Mouse (Mus musculus) heart, embryonic 16.5 days (tissue): ENCODE measurements at regions not wholly inside any gene's neighbourhood (a gene's known extent, or its start where the extent isn't known, plus 50 kb on each side); places are given as distances from the start of the nearest gene placed in this dataset.

Source experiments
- ATAC-seq: fragments of 200-750 bp; cut with Nextera tagmentation; replicated peaks from 2 replicates; pipeline ENCODE4 v1.8.0; 2017; ENCODE audit warnings: moderate number of reproducible peaks; ENCODE audit not compliant: insufficient read depth, low FRiP score; ENCODE audit errors: extremely low read depth
- H3K27ac ChIP-seq: fragments of 300-500 bp; sonication (generic); 2 replicates; pipeline ENCODE4 v1.5.1; 2014; ENCODE audit warnings: mild to moderate bottlenecking, low read length, control low read depth, moderate library complexity
- H3K27me3 ChIP-seq: fragments of 300-500 bp; sonication (generic); 2 replicates; pipeline ENCODE4 v1.6.1; 2014; ENCODE audit warnings: low read length, mixed read lengths; ENCODE audit not compliant: control insufficient read depth, insufficient read depth
- H3K36me3 ChIP-seq: fragments of 300-500 bp; sonication (generic); 2 replicates; pipeline ENCODE4 v1.6.1; 2014; ENCODE audit not compliant: control insufficient read depth, insufficient read depth
- H3K4me1 ChIP-seq: fragments of 300-500 bp; sonication (generic); 2 replicates; pipeline ENCODE4 v1.6.1; 2014; ENCODE audit warnings: low read length, mixed read lengths; ENCODE audit not compliant: control insufficient read depth, insufficient read depth
- H3K4me2 ChIP-seq: fragments of 300-500 bp; sonication (generic); 2 replicates; pipeline ENCODE4 v1.6.1; 2014; ENCODE audit warnings: low read depth, mild to moderate bottlenecking, control low read depth, low read length
- H3K4me3 ChIP-seq: fragments of 300-500 bp; sonication (generic); 2 replicates; pipeline ENCODE4 v1.5.1; 2014; ENCODE audit warnings: mild to moderate bottlenecking, control low read depth, low read length
- H3K9ac ChIP-seq: fragments of 300-500 bp; sonication (generic); 2 replicates; pipeline ENCODE4 v1.6.1; 2014; ENCODE audit warnings: low read length, control low read depth
- H3K9me3 ChIP-seq: fragments of 300-500 bp; sonication (generic); replicated peaks from 2 replicates; pipeline ENCODE4 v1.6.1; 2016; ENCODE audit warnings: low read length; ENCODE audit not compliant: control insufficient read depth
- WGBS: fragments of 180-500 bp; shearing (Covaris S2); extraction: QIAGEN DNeasy Blood & Tissue Kit; methylation state at CpG from one replicate; pipeline ENCODE4 v1.1.7; 2014; 5-methylcytosine and 5-hydroxymethylcytosine counted together

DNA sequence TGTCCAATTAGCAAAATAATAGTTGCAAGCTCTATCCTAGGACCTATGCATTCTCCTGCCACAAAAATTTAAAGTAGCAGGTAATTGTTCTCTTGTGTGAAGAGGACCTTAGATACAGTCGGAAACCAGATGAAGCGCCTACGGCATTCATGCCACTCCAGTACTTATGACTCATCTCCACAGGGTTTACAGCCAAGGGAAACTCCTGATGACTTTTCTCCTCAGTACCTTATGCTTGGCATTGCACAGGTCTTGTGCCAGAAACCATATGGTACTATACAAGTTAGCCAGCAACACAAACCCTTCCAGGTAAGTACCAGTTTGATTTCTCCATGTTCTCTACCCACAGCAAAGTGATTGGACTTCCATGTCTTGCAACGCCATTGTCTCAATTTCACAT lies 606.3 kb upstream of the Dmac1 start:
- H3K27ac ChIP-seq = no peak overlapping the region
- H3K9me3 ChIP-seq = no peaks in the 10 kb centered on the region
- WGBS = 87% methylated on average over 4 of the region's 4 CpGs
- no peak overlapping the region for H3K9ac ChIP-seq
- no peaks in the 10 kb centered on the region for H3K4me1 ChIP-seq
- no peaks in the 10 kb centered on the region for H3K27me3 ChIP-seq
- ATAC-seq = no peak
- H3K4me2 ChIP-seq = no peak overlapping the region
- H3K36me3 ChIP-seq = no peaks in the 10 kb centered on the region
- H3K4me3 ChIP-seq = no peak overlapping the region

DNA sequence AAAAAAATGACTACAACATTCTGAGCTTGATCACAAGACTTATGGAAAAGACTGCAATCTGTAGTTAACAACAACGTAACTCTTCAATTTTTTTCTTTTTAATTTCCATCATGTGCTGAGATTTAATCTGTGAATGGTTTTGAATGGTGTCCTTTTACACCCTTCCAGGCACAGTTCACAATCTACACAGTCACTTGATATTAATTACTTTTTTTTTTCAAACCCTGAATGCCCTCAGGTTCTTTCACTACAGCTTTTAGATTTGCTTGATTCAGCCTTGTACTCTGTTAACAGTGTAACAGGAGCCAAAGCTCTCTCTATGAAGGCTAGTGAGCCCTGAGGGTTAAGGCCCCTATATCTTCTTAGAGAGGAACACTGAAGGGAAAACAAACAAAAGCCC lies 591.7 kb upstream of the Dmac1 start:
- H3K27ac ChIP-seq = no peak overlapping the region
- H3K4me2 ChIP-seq = no peak overlapping the region
- ATAC-seq = no peak
- H3K9ac ChIP-seq = no peak overlapping the region
- WGBS = 88% methylated on average over 1 of the region's 1 CpGs
- H3K4me3 ChIP-seq = no peak overlapping the region
- H3K36me3 ChIP-seq = no peaks in the 10 kb centered on the region
- no peaks in the 10 kb centered on the region for H3K4me1 ChIP-seq
- H3K9me3 ChIP-seq = no peaks in the 10 kb centered on the region
- H3K27me3 ChIP-seq = no peaks in the 10 kb centered on the region

DNA sequence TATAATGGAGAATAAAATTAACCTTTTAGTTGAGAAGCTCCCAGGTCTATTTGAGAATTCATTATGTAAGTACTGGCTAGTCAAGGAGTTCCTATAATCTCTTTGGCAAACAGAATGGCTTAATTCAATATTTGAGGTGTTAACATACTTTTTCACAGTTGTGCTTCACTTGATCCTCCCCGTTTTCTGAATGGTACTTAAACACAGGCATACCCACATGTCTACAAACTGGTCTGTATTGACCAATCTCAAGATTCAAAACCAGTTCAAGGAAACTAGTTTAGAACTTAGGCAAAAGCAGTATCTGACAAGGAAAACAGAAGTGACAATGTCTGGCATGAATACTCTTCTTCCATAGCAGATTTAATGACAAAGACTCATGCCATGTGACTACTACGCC lies 583.0 kb upstream of the Dmac1 start:
- no peaks in the 10 kb centered on the region for H3K4me1 ChIP-seq
- H3K9me3 ChIP-seq = no peaks in the 10 kb centered on the region
- no peaks in the 10 kb centered on the region for H3K36me3 ChIP-seq
- no peak overlapping the region for H3K4me2 ChIP-seq
- no peak overlapping the region for H3K9ac ChIP-seq
- no peak overlapping the region for H3K4me3 ChIP-seq
- WGBS = 79% methylated on average over 2 of the region's 2 CpGs
- H3K27me3 ChIP-seq = no peaks in the 10 kb centered on the region
- no peak overlapping the region for H3K27ac ChIP-seq
- ATAC-seq = no peak

GRCm38 (mm10) chr4:75857769-75858408 lies 579.8 kb upstream of the Dmac1 start:
- no peak for ATAC-seq
- no peaks in the 10 kb centered on the region for H3K4me1 ChIP-seq
- H3K4me2 ChIP-seq = no peak overlapping the region
- no peaks in the 10 kb centered on the region for H3K27me3 ChIP-seq
- H3K4me3 ChIP-seq = no peak overlapping the region
- WGBS = 65% methylated on average over 2 of the region's 2 CpGs
- no peak overlapping the region for H3K9ac ChIP-seq
- no peaks in the 10 kb centered on the region for H3K36me3 ChIP-seq
- no peak overlapping the region for H3K27ac ChIP-seq
- H3K9me3 ChIP-seq = no peaks in the 10 kb centered on the region

GRCm38 (mm10) chr4:75855688-75856296 lies 577.7 kb upstream of the Dmac1 start:
- no peaks in the 10 kb centered on the region for H3K9me3 ChIP-seq
- H3K27ac ChIP-seq = no peak overlapping the region
- no peaks in the 10 kb centered on the region for H3K36me3 ChIP-seq
- no peak overlapping the region for H3K4me3 ChIP-seq
- H3K9ac ChIP-seq = no peak overlapping the region
- no peaks in the 10 kb centered on the region for H3K27me3 ChIP-seq
- WGBS = 65% methylated on average over 6 of the region's 6 CpGs
- no peak overlapping the region for H3K4me2 ChIP-seq
- no peak for ATAC-seq
- H3K4me1 ChIP-seq = no peaks in the 10 kb centered on the region

GRCm38 (mm10) chr4:75850343-75850742 lies 572.2 kb upstream of the Dmac1 start:
- Histone ChIP-seq H3K9ac (no peak overlapping the region), H3K27me3 (no peaks in the 10 kb centered on the region), H3K4me1 (peaks cover 2% of the 10 kb centered on the region; the same call in 1 of the 2 replicates), H3K36me3 (no peaks in the 10 kb centered on the region), H3K4me3 (no peak overlapping the region), H3K27ac (no peak overlapping the region), H3K9me3 (no peaks in the 10 kb centered on the region), H3K4me2 (no peak overlapping the region)
- WGBS = 67% methylated on average over 2 of the region's 2 CpGs
- no peak for ATAC-seq

GRCm38 (mm10) chr4:75847675-75848385 lies 569.7 kb upstream of the Dmac1 start:
- ATAC-seq = no peak
- no peaks in the 10 kb centered on the region for H3K36me3 ChIP-seq
- 74% methylated on average over 6 of the region's 6 CpGs for WGBS

DNA sequence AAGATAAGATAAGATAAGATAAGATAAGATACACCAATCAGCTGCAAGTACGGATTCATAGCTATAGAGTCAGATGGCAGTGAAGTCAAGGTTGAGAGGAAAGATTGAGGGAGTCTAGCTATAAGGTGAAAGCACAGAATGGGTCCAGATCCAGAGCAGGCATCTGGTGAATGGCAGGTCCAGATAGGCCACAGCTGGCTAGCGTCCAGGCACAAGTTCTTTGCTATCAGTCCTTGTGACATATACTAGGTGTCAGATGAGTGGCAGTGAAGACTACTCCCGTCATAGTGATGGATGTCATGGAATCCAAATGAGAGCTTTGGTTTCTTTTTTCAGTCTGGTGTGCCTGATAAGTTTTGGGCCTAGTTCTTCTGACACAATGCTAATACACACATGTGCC lies 566.9 kb upstream of the Dmac1 start:
- ATAC-seq = peak; percentile 91
- WGBS = 31% methylated on average over 3 of the region's 3 CpGs
- Histone ChIP-seq H3K36me3 (no peaks in the 10 kb centered on the region), H3K9me3 (no peaks in the 10 kb centered on the region), H3K27ac (peak overlapping the region; percentile 84), H3K9ac (no peak overlapping the region), H3K4me3 (no peak overlapping the region), H3K27me3 (no peaks in the 10 kb centered on the region), H3K4me1 (peaks cover 4% of the 10 kb centered on the region; the same call in 1 of the 2 replicates), H3K4me2 (no peak overlapping the region)

More at GRCm38 (mm10) chr4:75847675-75848385, 569.7 kb upstream of the Dmac1 start:
- Histone ChIP-seq H3K9ac (no peak overlapping the region), H3K9me3 (no peaks in the 10 kb centered on the region), H3K4me2 (no peak overlapping the region), H3K27ac (no peak overlapping the region), H3K4me1 (peaks cover 4% of the 10 kb centered on the region; the same call in 1 of the 2 replicates), H3K4me3 (no peak overlapping the region), H3K27me3 (no peaks in the 10 kb centered on the region)

DNA sequence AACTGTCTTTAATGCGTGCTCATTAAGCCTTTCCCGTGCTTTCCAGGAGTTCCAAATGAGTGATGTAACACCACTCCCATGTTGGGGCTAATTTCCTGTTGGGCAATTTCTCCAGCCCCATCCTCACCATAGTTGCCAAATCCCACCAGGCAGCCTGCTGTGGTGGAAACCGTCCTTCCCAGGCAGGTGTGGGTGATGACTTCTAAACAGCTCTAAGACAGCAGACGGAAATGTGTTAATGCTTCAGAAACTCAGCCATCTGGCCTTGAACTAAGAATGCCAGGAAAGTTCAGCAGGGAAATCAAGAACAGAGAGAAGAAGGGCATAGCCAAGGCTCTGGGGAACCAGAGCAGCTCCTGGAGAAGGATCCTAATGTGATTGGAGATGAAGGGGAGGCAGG lies 560.5 kb upstream of the Dmac1 start:
- H3K4me2 ChIP-seq = no peak overlapping the region
- H3K9me3 ChIP-seq = no peaks in the 10 kb centered on the region
- ATAC-seq = no peak
- H3K4me1 ChIP-seq = no peaks in the 10 kb centered on the region
- no peak overlapping the region for H3K4me3 ChIP-seq
- H3K27me3 ChIP-seq = no peaks in the 10 kb centered on the region
- no peaks in the 10 kb centered on the region for H3K36me3 ChIP-seq
- no peak overlapping the region for H3K27ac ChIP-seq
- WGBS = 60% methylated on average over 4 of the region's 4 CpGs
- no peak overlapping the region for H3K9ac ChIP-seq
